ENCODE assay signal across 9 mouse cellular contexts in genomic region chr9:109096856-109097255, GRCm38 (mm10). TPM values are rescaled to one million over a fixed set of nuclear protein-coding genes. Genes with fewer than 3 reads are reported as not detected.
DNase-seq lines count a peak whose midpoint lies in the region; ATAC-seq and TF ChIP-seq lines count a peak whose summit lies in the region.
"Had no signal": no experiment of that assay in that cellular context is flagged by ENCODE, and none has a peak within 500 bp of the region (broad histone marks: within the 10 kb centered on the region; RNA-seq: fewer than 3 reads in every experiment).

No protein-coding gene starts in this region.

- no peak for DNase-seq in cerebellum, adult 2 months
- no peak for DNase-seq in cerebellum, postnatal 36 days
- peak; percentile 28 for DNase-seq in embryo, embryonic 9.5 days (ENCODE audit: extremely low spot score)
- no peak for DNase-seq in intestine, embryonic 14.5 days (ENCODE audit: low spot score)
- peak; percentile 32 for DNase-seq in midbrain, embryonic 10.5 days (ENCODE audit: low spot score)
- no peak for DNase-seq in right cerebral cortex, postnatal 14 days
- no peak for DNase-seq in gastrocnemius, postnatal 36 days
- no peak for DNase-seq in adipocyte (ENCODE audit: low spot score)
- DNase-seq: cerebellum, adult 11-12 months had no signal

- peak overlapping the region; percentile 87; the same call in 1 of the 2 replicates for H3K27ac ChIP-seq in cerebellum, adult 2 months (ENCODE audit: insufficient read depth, low read length)
- peak overlapping the region; percentile 100 for H3K27ac ChIP-seq in intestine, embryonic 14.5 days (ENCODE audit: low read depth)
- H3K27ac ChIP-seq in midbrain, embryonic 10.5 days (replicated peaks): peak overlapping the region; percentile 100

- peak overlapping the region; percentile 95 for H3K9ac ChIP-seq in intestine, embryonic 14.5 days (ENCODE audit: low read length)

- H3K4me3 ChIP-seq in cerebellum, adult 2 months (replicated peaks; ENCODE audit: insufficient read depth, low read depth, low read length): peak overlapping the region; percentile 38
- H3K4me3 ChIP-seq in intestine, embryonic 14.5 days (ENCODE audit: low read depth, low read length): peak overlapping the region; percentile 74
- H3K4me3 ChIP-seq in midbrain, embryonic 10.5 days: peak overlapping the region; percentile 85

- no peaks in the 10 kb centered on the region for H3K9me3 ChIP-seq in intestine, embryonic 14.5 days (ENCODE audit: control insufficient read depth, low read length)
- H3K9me3 ChIP-seq in midbrain, embryonic 10.5 days (replicated peaks): no peaks in the 10 kb centered on the region

- no peak for TF ChIP-seq POLR2A in cerebellum, adult 2 months (IDR thresholded peaks at IDR 0.05; ENCODE audit: borderline replicate concordance, insufficient read depth, low read length)

- no peaks in the 10 kb centered on the region for H3K4me1 ChIP-seq in cerebellum, adult 2 months (ENCODE audit: control insufficient read depth, insufficient read depth, low read length)
- H3K4me1 ChIP-seq in intestine, embryonic 14.5 days (replicated peaks; ENCODE audit: control insufficient read depth, insufficient read depth, low read length): peaks cover 51% of the 10 kb centered on the region
- peaks cover 80% of the 10 kb centered on the region for H3K4me1 ChIP-seq in midbrain, embryonic 10.5 days

- H3K36me3 ChIP-seq in intestine, embryonic 14.5 days (ENCODE audit: control insufficient read depth, insufficient read depth, low read length): peaks cover 22% of the 10 kb centered on the region
- peaks cover 45% of the 10 kb centered on the region for H3K36me3 ChIP-seq in midbrain, embryonic 10.5 days

- H3K4me2 ChIP-seq in intestine, embryonic 14.5 days (ENCODE audit: low read length): peak overlapping the region; percentile 75

- intact Hi-C loops in gastrocnemius, postnatal 36 days (cut with DNase I): no loop called here

- TF ChIP-seq CTCF in cerebellum, adult 2 months (IDR thresholded peaks at IDR 0.05; ENCODE audit: borderline replicate concordance, insufficient read depth, low read depth, low read length): no peak

- WGBS in cerebellum, adult 2 months: 57% methylated on average over 6 of the region's 6 CpGs
- WGBS in intestine, embryonic 14.5 days: 20% methylated on average over 6 of the region's 6 CpGs
- 31% methylated on average over 6 of the region's 6 CpGs for WGBS in midbrain, embryonic 10.5 days

- H3K27me3 ChIP-seq in cerebellum, adult 2 months (ENCODE audit: control insufficient read depth, insufficient read depth, low read length): no peaks in the 10 kb centered on the region
- H3K27me3 ChIP-seq in intestine, embryonic 14.5 days (replicated peaks; ENCODE audit: control insufficient read depth, insufficient read depth, low read length): no peaks in the 10 kb centered on the region
- peaks cover 2% of the 10 kb centered on the region for H3K27me3 ChIP-seq in midbrain, embryonic 10.5 days (ENCODE audit: low read depth, poor library complexity, severe bottlenecking)

- ATAC-seq in intestine, embryonic 14.5 days (replicated peaks; ENCODE audit: low FRiP score, low TSS enrichment, low read depth): no peak

RNA-seq across cellular contexts. Expression of gene Plxnb1, which starts 1.7 kb away (rescaled TPM):
- 26.4 and 26.6 TPM in 2 replicates for polyA plus RNA-seq in cerebellum, adult 2 months (2012; rRNA removed)
- 10.8 and 11.7 TPM in 2 replicates for polyA plus RNA-seq in intestine, embryonic 14.5 days (2014; fragmentation: Nextera tagmentation; extraction: Ambion mirVana)
- polyA plus RNA-seq in midbrain, embryonic 10.5 days (2016; fragmentation: Nextera tagmentation; extraction: Ambion mirVana): 24.9 and 36.8 TPM in 2 replicates
- total RNA-seq in gastrocnemius, postnatal 36 days (2021): under 1 TPM; 0.64 to 0.99 TPM

RNA-seq across cellular contexts. Expression of gene Tma7, which starts 14.5 kb away (rescaled TPM):
- 144 and 152 TPM in 2 replicates for polyA plus RNA-seq in cerebellum, adult 2 months (2012; rRNA removed)
- 682 and 702 TPM in 2 replicates for polyA plus RNA-seq in intestine, embryonic 14.5 days (2014; fragmentation: Nextera tagmentation; extraction: Ambion mirVana)
- 733 and 761 TPM in 2 replicates for polyA plus RNA-seq in midbrain, embryonic 10.5 days (2016; fragmentation: Nextera tagmentation; extraction: Ambion mirVana)
- total RNA-seq in gastrocnemius, postnatal 36 days (2021): 100 to 1,000 TPM; 245 to 268 TPM

RNA-seq across cellular contexts. Expression of gene Ccdc51, which starts 14.6 kb away (rescaled TPM):
- polyA plus RNA-seq in cerebellum, adult 2 months (2012; rRNA removed): 6.6 and 7.7 TPM in 2 replicates
- polyA plus RNA-seq in intestine, embryonic 14.5 days (2014; fragmentation: Nextera tagmentation; extraction: Ambion mirVana): 12.9 and 14.5 TPM in 2 replicates
- polyA plus RNA-seq in midbrain, embryonic 10.5 days (2016; fragmentation: Nextera tagmentation; extraction: Ambion mirVana): 14.5 and 14.9 TPM in 2 replicates
- 1 to 10 TPM; 5.9 to 6.6 TPM for total RNA-seq in gastrocnemius, postnatal 36 days (2021)

RNA-seq across cellular contexts. Expression of gene Atrip, which starts 22.9 kb away (rescaled TPM):
- polyA plus RNA-seq in cerebellum, adult 2 months (2012; rRNA removed): 38.0 and 39.1 TPM in 2 replicates
- 27.7 and 28.2 TPM in 2 replicates for polyA plus RNA-seq in intestine, embryonic 14.5 days (2014; fragmentation: Nextera tagmentation; extraction: Ambion mirVana)
- 32.1 and 33.4 TPM in 2 replicates for polyA plus RNA-seq in midbrain, embryonic 10.5 days (2016; fragmentation: Nextera tagmentation; extraction: Ambion mirVana)
- total RNA-seq in gastrocnemius, postnatal 36 days (2021): 1 to 10 TPM; 7.8 to 8.3 TPM

RNA-seq across cellular contexts. Expression of gene Trex1, which starts 37.3 kb away (rescaled TPM):
- 39.9 and 40.4 TPM in 2 replicates for polyA plus RNA-seq in cerebellum, adult 2 months (2012; rRNA removed)
- 12.8 and 13.8 TPM in 2 replicates for polyA plus RNA-seq in intestine, embryonic 14.5 days (2014; fragmentation: Nextera tagmentation; extraction: Ambion mirVana)
- polyA plus RNA-seq in midbrain, embryonic 10.5 days (2016; fragmentation: Nextera tagmentation; extraction: Ambion mirVana): 7.5 and 10.1 TPM in 2 replicates
- 10 to 100 TPM; 11.6 to 11.8 TPM for total RNA-seq in gastrocnemius, postnatal 36 days (2021)

Comparison
In these comparisons a context has a peak if more than half of its experiments do, and no peak if none do; other contexts are left out.
1. DNase-seq: peak in embryo, embryonic 9.5 days (single experiment) and midbrain, embryonic 10.5 days (single experiment); none in cerebellum, adult 2 months (0 of 2), cerebellum, postnatal 36 days (0 of 2), intestine, embryonic 14.5 days (single experiment), right cerebral cortex, postnatal 14 days (single experiment), gastrocnemius, postnatal 36 days (0 of 2) and adipocyte (single experiment).
2. Peak in every context shown above with its lines, with median percentiles within 50 percentile points of each other: H3K27ac ChIP-seq and H3K4me3 ChIP-seq.